Mouse (Mus musculus): ENCODE measurements around the gene Ptprn. TPM values are rescaled to one million over a fixed set of nuclear protein-coding genes. Genes with fewer than 3 reads are reported as not detected.

Ptprn gene
- total RNA-seq, 1 experiment from 2014 or later: 54.3 TPM

Small RNAs within 50 kb of the gene (microRNA-seq; reads per million reads assigned to microRNA genes)
- gene Gm27943: 0 reads per million in 2 experiments

Other genes starting within 250 kb of the Ptprn start
- 6.1 and 7.2 TPM in 2 replicates for gene Nhej1, start 139.3 kb downstream of the Ptprn start, total RNA-seq (2021)
- gene Slc23a3, start 130.6 kb downstream of the Ptprn start, total RNA-seq (2021): 0.58 and 1.0 TPM in 2 replicates
- gene Cnppd1, start 121.8 kb downstream of the Ptprn start, total RNA-seq (2021): 41.2 and 48.9 TPM in 2 replicates
- 88.4 and 95.4 TPM in 2 replicates for gene Retreg2, start 121.7 kb downstream of the Ptprn start, total RNA-seq (2021)
- 36.0 and 39.8 TPM in 2 replicates for gene Zfand2b, start 95.9 kb downstream of the Ptprn start, total RNA-seq (2021)
- 29.9 and 33.1 TPM in 2 replicates for gene Abcb6, start 84.1 kb downstream of the Ptprn start, total RNA-seq (2021)
- 23.5 and 26.4 TPM in 2 replicates for gene Ankzf1, start 72.4 kb downstream of the Ptprn start, total RNA-seq (2021)
- gene Atg9a, start 72.3 kb downstream of the Ptprn start, total RNA-seq (2021): 45.3 and 50.6 TPM in 2 replicates
- gene Glb1l, start 53.7 kb downstream of the Ptprn start, total RNA-seq (2021): 24.2 and 28.7 TPM in 2 replicates
- gene Stk16, start 53.7 kb downstream of the Ptprn start, total RNA-seq (2021): 105 and 133 TPM in 2 replicates
- 16.3 and 35.1 TPM in 2 replicates for gene Tuba4a, start 44.6 kb downstream of the Ptprn start, total RNA-seq (2021)
- not detected in 2 replicates for gene A630095N17Rik, start 32.4 kb downstream of the Ptprn start, total RNA-seq (2021)
- gene Dnajb2, start 28.1 kb downstream of the Ptprn start, total RNA-seq (2021): 67.3 and 85.6 TPM in 2 replicates
- gene Resp18, start 13.9 kb upstream of the Ptprn start, total RNA-seq (2021): 101 and 123 TPM in 2 replicates
- gene Dnpep, start 53.5 kb upstream of the Ptprn start, total RNA-seq (2021): 91.1 and 117 TPM in 2 replicates
- 9.3 and 14.1 TPM in 2 replicates for gene Des, start 95.8 kb upstream of the Ptprn start, total RNA-seq (2021)
- 15.8 and 18.1 TPM in 2 replicates for gene Speg, start 110.8 kb upstream of the Ptprn start, total RNA-seq (2021)
- gene Gmppa, start 171.4 kb upstream of the Ptprn start, total RNA-seq (2021): 78.5 and 82.3 TPM in 2 replicates
- 4.8 and 6.9 TPM in 2 replicates for gene Asic4, start 185.9 kb upstream of the Ptprn start, total RNA-seq (2021)
- gene Chpf, start 214.8 kb upstream of the Ptprn start, total RNA-seq (2021): 46.9 and 50.1 TPM in 2 replicates
- gene Tmem198, start 215.0 kb upstream of the Ptprn start, total RNA-seq (2021): 2.8 and 4.1 TPM in 2 replicates
- gene Obsl1, start 241.9 kb upstream of the Ptprn start, total RNA-seq (2021): 83.1 and 107 TPM in 2 replicates
- 42.4 and 44.1 TPM in 2 replicates for gene Inha, start 242.6 kb upstream of the Ptprn start, total RNA-seq (2021)